Mouse (Mus musculus) spleen, postnatal 14 days (tissue): ENCODE measurements around the gene Dlx3.

Experiments used
- DNase-seq, 2 experiments: peaks; one replicate each; pipeline ENCODE4 v3.0.0; 2021 to 2022; ENCODE audit warnings: low spot score in 2 of 2

Gene Dlx3

GRCm38 (mm10) chr11:95157356-95157755, 37.4 kb downstream of the Dlx3 start:
- DNase-seq = no peak

GRCm38 (mm10) chr11:95157872-95158271, 38.0 kb downstream of the Dlx3 start:
- no peak for DNase-seq

- DNase-seq = no peak
Measured at GRCm38 (mm10) chr11:95159763-95160371, 39.9 kb downstream of the Dlx3 start.

GRCm38 (mm10) chr11:95160693-95161092, 40.8 kb downstream of the Dlx3 start:
- DNase-seq = no peak

GRCm38 (mm10) chr11:95161708-95162107, 41.8 kb downstream of the Dlx3 start:
- DNase-seq = no peak

- DNase-seq = no peak
Measured at GRCm38 (mm10) chr11:95165857-95166256, 45.9 kb downstream of the Dlx3 start.
